Mouse (Mus musculus) heart, adult 11 months (tissue): ENCODE measurements at regions not wholly inside any gene's neighbourhood (a gene's known extent, or its start where the extent isn't known, plus 50 kb on each side); places are given as distances from the start of the nearest gene placed in this dataset.

Experiments
- DNase-seq: peaks from one replicate; pipeline ENCODE4 v3.0.0; 2022

DNA sequence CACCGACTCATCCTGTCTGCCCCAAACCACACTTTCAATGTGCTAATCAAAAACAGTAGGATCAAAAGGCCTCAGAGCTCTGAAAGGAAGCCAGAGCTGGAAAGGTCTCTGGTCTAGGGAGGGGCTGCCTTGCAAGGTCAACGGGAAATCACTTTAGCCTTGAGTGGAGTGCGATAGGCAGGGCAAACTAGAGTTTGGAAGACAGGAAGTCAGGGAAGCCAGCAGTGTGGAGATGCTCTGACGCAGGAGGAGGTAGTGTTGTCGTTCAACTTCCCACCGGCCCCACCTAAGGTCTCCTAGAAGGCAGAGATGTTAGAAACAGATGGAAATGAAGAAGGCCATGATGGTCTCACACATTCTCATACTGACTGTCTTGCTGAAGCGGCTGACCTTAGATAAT lies 52.0 kb upstream of the Trp53i11 start:
- peak; percentile 98 for DNase-seq

DNA sequence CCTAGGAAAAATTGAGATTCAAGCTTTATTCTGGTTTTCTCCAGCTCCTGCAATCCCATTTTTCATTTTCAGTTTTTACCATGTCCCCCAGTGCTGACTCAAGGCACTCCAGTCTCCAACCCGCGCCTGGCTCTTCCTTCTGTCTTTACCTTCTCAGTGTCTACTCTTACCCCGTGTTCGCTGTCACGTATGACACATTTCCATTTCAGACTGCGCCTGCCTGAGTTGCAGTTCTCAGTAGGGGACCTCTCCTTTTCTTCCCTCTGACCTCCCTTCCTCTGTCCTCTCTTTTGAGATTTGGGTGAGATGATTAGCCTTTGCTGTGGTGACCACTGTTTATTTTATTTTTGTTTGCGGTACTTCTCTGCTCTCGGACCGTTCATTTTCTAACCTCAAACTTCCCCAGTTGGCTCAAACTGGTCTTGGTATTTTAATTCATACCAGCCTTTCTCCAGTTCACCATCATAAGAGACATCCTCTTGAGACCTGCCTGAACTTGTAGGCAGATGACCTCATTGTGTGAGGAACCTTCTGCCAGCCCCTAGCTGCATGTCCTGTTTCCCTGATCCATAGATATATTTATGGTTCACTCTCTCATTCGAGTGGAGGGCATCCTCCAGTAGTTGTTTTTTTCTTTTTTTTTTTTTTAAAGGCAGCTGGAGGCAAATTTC lies 53.9 kb upstream of the Trp53i11 start:
- DNase-seq, result no peak

DNA sequence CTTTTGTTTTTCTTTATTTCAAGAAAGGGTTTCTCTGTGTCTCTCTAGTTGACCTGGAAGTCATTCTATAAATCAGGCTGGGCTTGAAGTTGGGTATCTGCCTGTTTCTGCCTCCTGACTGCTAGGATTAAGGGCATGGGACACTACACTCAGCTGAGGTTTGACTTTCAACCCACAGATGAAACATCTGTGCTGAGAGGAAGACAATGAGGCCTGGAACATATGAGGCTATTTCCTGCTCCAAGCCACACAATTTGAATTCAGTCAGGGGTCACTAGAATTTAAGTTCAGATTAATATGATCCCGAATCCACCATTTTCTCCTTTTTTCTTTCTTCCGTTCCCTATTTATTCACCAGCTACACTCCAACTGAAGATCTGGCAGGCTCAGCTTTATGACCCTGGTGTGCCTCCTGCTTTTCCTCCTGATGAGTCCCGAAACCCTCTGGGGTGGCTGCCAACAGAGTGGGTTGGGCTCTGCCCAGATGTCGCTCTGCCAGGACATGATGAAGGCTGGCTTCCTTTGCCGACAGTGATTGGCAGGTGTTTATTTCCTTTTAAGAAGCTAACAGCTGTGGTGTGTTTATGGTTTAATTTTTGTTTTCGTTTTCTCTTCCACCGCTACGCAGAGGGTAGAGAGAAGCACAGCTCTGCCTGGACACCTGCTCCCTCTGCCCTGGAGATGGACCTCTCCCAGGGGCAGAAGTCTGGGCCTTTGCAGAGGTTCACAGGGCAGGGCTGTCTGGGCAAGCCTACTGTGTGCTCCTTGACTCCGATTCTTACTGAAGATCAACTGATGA lies 55.3 kb upstream of the Trp53i11 start:
- peak; percentile 97 for DNase-seq

DNA sequence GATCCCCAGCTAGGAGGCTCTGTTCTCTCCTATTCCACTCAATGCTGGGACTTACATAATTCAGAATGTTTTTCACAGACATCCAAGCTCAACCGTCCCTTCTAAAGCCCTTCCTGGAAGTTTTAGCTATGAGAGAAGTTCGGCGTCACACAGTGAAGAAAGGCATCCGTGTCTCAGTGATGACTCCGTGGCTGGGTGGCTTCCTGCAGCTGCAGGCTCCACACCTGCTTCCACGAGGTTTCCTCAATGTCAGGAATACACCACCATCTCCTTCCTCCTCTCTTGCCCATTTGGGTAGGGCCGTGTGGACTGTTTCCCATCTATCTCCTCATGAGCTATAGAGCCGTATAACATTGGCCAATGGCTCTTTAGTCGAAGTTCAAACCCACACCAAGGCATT lies 56.1 kb upstream of the Trp53i11 start:
- DNase-seq, result peak; percentile 86

DNA sequence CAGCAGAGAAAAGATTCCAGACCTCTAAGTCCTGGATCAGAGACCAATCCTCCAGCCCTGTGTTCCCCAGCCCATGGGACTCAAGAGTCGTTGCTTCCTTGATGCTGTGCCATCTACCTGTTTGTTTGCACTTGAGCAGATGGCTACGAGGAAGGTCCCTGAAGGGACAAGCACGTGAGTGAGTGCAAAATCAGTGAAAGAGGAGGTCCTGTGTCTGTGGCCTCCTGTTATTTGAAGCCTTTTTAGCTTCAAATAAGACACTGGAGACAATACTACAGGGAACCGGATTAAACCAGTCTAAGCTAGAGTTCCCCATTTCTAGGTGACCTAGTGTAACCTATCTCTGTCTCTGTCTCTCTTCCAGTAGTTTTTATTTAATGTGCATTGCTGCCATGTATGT lies 58.2 kb upstream of the Trp53i11 start:
- no peak for DNase-seq

DNA sequence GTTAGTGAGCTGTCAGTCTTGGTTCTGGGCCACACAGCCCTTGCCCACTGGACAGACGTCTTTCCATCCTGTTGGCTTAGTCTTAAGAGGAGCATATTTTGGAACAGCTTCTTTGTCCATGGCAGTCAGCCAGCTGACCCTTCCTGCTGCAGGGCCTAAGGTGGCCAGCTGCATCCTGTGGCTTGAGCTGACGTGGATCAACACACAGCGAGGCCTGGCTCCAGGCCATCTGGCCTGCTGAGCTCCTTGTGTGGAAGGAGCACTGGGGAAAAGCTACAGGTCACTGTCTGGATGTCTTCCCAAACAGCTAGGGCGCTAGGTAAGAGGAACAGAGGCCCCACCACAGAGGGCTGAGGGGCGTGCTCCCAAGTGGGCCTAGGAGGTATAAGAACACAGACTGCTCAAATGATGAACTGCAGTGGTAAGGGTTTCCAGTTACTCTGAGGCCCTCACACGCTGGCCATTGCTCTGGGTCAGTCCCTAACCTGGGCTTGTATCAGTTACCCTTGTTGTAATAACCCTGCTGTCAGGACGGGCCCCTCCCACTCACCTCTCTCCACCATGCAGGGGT lies 60.7 kb upstream of the Trp53i11 start:
- DNase-seq, result peak; percentile 99

DNA sequence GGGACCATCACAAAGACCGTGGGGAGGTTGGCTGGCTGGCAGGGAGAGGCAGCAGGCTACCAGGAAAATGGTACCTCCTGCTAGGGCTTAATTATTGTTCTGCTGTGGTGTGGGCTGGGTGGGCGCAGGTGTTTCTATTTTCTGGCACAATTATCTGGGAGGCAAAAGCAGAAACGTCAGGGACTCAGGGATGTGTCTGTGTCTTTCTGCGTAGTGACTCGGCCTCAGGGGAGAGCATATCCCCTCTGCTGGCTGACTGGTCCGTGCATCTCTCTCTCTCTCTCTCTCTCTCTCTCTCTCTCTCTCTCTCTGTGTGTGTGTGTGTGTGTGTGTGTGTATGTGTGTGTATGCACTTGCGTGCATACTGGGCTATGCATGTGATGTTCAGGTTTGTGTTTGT lies 61.2 kb upstream of the Trp53i11 start:
- DNase-seq, result no peak

DNA sequence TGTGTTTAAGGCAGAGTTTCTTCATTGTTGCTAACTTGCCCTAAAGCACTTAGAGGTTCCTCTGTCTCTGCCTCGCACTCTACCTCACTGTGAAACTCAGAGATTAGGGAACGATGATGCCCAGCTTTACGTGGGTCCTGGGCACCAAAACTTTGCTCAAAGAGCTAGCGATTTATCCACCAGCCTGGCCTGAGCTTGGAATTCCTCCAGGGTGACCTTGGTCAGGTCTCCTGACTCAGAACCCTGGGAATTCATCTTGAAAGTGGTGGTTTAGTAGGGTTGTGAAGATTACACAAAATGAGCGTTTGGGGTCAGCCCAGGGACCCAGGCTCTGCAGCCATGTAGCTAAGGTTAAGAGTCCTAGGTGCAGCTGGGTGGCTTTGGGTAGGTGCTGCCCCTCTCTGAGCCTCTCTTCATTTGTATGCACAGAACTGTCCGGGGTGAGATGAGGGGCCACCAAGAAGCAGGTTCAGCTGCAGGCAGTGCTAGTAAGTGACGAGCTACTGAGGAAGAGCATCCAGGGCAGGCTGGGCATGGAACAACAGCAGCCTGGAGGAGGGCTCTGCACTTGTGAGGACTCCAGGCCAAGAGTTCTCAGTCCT lies 62.4 kb upstream of the Trp53i11 start:
- DNase-seq, result no peak

DNA sequence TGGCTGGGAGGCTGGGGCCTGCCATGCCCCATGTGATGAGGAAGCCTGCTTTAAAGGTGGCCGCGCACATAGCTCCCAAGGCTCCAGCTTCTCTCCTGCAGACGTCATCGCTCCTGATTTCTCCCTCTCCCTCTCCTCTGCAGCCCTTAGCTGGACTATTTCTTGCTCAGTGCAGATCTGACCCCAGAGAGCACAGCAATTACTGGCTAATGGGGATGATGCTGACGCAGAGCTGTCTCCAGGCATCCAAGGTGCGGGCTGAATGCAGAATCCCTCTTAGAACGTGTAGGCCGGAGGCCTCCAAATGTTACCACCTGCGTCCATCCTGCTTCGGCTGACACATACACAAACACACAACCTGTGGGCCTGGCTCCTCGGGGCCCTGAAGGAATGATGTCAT lies 63.5 kb upstream of the Trp53i11 start:
- DNase-seq, result no peak

DNA sequence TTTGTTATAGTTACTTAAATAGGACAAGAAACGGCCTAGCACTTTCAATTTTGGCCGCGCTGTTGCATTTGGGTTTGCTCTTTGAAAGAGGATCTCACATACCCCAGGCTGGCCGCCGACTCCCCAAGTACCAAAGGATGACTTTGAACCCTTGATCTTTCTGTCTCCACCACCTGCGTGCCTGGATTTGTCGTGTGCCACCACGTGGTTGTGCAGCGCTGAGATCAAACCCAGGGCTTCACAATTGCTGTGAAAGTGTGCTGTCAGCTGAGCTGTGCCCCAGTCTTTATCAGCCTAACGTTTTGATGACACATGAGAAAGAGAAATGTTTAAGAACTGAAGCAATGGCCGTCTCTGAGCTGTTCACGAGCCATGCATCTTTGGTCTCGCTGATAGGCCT lies 67.0 kb upstream of the Trp53i11 start:
- no peak for DNase-seq

DNA sequence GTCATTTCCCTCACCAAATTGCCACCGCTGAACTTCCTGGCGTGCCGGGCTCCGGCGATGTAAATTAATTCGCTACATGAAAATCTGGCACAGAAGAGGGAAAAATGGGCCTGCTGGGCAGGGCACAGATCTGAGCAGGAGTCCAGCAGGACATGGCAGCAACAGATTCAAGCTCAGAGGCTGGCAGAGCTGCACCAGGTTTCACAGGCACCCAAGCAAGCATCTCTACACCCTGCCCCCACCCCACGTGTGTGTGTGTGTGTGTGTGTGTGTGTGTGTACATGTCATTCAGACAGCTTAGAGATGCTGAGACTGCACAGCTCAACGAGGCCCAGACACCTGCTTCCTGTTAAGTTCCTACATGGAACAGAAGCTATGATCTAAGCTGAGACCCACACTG lies 68.3 kb upstream of the Trp53i11 start:
- DNase-seq, result no peak

DNA sequence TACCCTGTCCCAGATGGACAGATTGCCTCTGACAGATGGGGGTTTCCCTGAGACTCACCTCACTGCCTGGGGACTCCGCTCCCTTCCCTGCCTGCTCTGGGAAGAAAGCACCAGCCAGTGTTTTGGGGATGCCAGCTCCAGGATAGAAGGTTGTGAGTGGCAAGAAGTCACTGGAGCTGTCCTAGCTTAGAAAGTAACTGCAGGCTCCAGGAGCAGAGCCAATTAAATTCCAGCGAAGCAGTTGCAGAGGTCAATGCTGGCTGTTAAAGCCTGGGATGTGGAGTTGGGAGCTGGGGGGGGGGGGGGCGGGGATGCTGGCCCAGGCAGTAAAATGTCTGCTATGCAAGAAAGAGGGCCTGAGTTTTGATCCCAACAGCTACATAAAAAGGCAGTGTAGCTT lies 69.3 kb upstream of the Prdm11 start:
- DNase-seq, result peak; percentile 83

DNA sequence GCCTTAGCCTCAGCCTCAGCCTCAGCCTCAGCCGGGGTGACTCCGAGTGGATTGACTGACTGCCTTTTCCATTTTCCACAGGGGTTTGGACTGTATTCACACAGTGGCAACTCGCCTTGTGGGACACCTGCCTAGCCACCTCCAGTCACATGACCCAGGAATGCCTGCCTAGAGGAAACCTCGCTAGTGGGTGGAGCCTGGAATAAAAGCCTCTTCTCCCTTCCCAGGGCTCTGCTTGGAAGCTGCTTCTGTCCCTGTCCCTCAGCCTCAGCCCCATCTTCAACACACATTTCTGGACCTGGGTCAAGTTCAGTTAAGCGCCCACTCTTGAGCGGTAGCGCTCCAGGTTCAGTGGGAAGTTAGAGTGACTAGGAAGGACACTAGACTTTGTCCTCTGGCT lies 68.0 kb upstream of the Prdm11 start:
- DNase-seq, result no peak

DNA sequence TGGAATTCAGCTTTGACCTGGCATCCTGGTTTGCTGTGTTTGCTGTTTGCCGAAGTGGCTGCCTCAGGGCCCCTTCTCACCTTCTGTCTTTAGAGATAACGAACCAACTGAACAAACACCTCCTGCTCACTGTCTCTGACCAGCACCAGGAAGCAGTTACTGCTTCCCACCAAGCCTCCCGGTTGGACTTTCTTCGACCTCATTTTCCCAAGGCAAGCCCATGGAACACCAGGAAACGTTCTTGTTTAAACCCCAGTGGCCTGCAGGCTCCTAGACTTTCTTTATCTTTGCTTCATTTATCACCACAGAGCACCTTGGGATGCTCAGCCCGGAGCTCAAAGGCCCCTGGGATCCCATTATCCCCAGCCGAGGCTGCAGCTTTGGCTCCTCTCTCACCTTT lies 66.4 kb upstream of the Prdm11 start:
- DNase-seq, result no peak

DNA sequence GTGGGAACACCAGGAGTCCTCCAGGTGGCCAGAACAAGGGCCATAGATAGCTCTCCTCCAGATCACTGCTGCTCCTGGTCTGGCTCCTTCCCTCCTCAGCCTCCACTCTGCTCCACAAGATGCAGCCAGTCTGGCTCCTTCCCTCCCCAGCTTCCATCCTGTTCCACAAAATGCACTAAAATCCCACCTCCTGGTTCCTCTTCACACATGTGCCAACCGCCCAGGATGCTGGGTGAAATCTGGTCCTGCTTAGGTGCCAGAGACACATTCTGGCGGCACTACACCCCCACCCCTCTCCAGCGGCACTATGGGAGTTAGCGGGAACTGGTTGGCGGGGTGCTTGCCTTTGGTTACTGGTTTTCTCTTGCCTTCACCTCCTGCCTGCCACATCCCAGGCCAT lies 64.9 kb upstream of the Prdm11 start:
- no peak for DNase-seq

DNA sequence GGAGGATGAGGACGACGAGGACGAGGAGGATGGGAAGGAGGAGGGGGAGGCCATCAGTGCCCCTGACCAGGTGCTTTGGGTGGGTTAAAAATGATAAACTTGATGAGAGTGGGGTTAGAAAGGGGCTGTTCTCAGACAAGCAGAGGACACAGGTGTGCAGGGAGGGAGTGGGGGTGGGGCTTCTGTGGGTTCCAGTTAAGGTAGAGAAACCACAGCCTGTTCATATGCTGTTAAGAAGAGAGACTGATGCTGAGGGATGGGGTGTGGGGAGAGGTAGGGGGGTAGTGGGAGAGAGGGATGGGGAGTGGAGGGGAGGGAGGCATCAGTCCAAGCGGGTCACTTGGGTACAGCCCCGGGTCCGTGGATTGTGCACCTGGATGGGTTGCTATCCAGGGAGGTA lies 60.6 kb upstream of the Prdm11 start:
- no peak for DNase-seq

DNA sequence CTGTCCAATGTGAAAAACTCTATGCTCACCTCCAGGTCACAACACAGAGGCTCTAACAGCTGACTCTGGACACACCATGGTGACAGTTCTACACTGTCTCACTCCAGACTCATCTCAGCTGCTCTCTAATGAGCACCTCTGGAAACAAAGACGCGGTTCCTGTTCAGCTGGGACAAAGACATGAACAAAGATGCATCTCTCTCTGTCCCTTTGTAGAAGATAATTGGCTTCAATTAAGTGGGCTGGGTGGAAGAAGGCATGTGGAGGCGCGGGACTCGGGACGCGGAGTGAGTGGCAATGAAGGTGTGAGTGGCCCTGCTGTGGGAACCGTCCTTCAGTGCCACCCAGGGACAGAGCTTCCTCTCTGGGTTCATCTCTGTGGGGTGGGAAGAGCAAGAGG lies 56.0 kb upstream of the Prdm11 start:
- DNase-seq, result no peak

DNA sequence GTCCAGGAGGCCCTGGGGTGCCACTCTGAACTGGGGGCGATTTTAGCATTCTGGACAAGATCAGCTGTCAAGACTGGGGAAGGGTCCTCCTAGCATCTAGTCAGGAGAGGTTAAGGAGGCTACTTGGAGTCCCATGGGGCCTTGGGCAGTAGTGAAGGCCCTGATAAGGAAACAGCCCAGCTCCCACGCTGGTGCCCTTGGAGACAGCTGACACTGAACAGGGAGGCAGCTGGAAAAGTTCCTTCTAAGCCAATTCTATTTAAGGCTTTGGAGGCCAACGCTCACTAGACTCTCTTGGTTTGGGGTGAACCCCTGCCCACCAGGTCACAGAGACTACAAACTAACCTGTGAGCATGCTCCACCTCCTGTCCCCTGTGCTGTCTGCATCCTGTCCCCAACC lies 53.8 kb upstream of the Prdm11 start:
- DNase-seq, result no peak

DNA sequence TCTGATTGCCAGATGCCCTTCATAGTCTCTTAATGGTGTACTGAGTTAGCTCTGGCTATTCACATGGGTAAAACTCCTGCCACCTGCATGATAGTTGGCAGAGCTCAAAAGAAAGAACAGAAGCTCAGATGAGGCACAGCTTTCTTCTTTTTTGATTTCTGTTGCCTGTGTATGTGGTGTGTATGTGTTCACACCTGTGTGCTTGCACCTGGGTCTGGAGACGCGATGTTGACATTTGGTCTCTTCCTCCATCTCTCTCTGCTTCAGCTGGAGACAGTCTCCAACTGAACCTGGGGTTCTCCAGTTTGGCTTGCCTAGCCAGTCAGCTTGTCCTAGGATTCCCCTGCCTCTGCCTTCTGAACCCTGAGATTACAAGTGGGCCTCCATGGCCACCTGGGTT lies 51.0 kb upstream of the Prdm11 start:
- no peak for DNase-seq

DNA sequence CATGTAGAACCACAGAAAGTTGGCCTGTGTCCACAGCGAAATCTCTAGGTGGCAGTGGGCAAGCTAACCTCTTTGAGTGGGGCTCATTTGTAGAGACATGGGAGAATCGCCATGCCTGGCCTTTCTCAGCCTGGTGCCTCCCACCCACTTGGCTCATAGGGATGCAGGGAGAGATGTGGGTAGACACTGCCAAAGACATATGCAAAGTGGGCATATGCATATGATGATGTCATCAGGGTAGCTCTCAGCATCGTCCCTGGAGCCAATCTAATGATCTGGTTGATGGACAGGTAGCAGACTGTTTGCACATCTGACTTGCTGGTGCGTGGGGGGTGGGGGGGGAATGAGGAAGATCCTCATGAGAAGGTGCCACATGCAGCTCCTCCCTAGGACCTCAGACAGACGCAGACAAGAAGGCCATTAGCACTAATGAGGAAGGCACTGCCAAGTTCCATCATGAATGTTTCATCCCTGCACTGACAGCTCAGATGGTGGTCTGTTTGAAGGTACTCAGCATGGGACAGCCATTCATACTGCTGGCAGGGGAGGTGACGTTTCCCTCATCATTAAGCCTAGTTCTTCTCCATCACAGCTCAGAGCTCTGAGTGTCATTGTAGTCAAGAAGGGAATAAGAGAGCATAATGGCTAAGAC lies 50.2 kb upstream of the Prdm11 start:
- no peak for DNase-seq
